Mouse (Mus musculus) embryo, embryonic 10.5 days (tissue): ENCODE data around the gene Plau.

Experiments used
- DNase-seq: peaks from one replicate; pipeline ENCODE4 v3.0.0-alpha.2; 2015; ENCODE audit warnings: low spot score

Plau gene

GRCm38 (mm10) chr14:20836171-20836904 is at the start of gene Plau:
Gene Plau (plus strand): TSS chr14:20836660.
- peak; percentile 87 for DNase-seq

GRCm38 (mm10) chr14:20788151-20788550 is 48.3 kb upstream of the Plau start:
- no peak for DNase-seq

- DNase-seq = no peak
Measured at GRCm38 (mm10) chr14:20789593-20789992, 46.9 kb upstream of the Plau start.

- DNase-seq = no peak
Measured at GRCm38 (mm10) chr14:20790445-20790844, 46.0 kb upstream of the Plau start.

GRCm38 (mm10) chr14:20790996-20791395 is 45.5 kb upstream of the Plau start:
- no peak for DNase-seq

GRCm38 (mm10) chr14:20791511-20792242 is 44.8 kb upstream of the Plau start:
- no peak for DNase-seq

GRCm38 (mm10) chr14:20792243-20792921 is 44.1 kb upstream of the Plau start:
- DNase-seq = no peak

GRCm38 (mm10) chr14:20792922-20793757 is 43.3 kb upstream of the Plau start:
- peak; percentile 72 for DNase-seq

- DNase-seq = peak; percentile 84
Measured at GRCm38 (mm10) chr14:20793758-20794531, 42.5 kb upstream of the Plau start, which contains the start of gene Camk2g. Gene Camk2g (minus strand): TSS chr14:20794088.

- DNase-seq = no peak
Measured at GRCm38 (mm10) chr14:20794589-20794988, 41.9 kb upstream of the Plau start.

GRCm38 (mm10) chr14:20795423-20796152 is 40.9 kb upstream of the Plau start:
- no peak for DNase-seq

GRCm38 (mm10) chr14:20796170-20796569 is 40.3 kb upstream of the Plau start:
- no peak for DNase-seq

GRCm38 (mm10) chr14:20796643-20797042 is 39.8 kb upstream of the Plau start:
- no peak for DNase-seq

GRCm38 (mm10) chr14:20798300-20798699 is 38.2 kb upstream of the Plau start:
- no peak for DNase-seq

GRCm38 (mm10) chr14:20798761-20799160 is 37.7 kb upstream of the Plau start:
- DNase-seq = peak; percentile 92

GRCm38 (mm10) chr14:20802926-20803605 is 33.4 kb upstream of the Plau start:
- DNase-seq = no peak

GRCm38 (mm10) chr14:20803606-20803938 is 32.9 kb upstream of the Plau start:
- DNase-seq = peak; percentile 93

GRCm38 (mm10) chr14:20804481-20804880 is 32.0 kb upstream of the Plau start:
- DNase-seq = no peak

GRCm38 (mm10) chr14:20804964-20805672 is 31.3 kb upstream of the Plau start:
- no peak for DNase-seq
